Mouse (Mus musculus) c-Kit-positive CD71-negative TER-119-negative erythroid progenitor cells, embryonic 14.5 days (primary cell): ENCODE data around the gene Ninj2.

Experiments
- DNase-seq: peaks from one replicate; pipeline ENCODE4 v3.0.0-alpha.2; 2013; ENCODE audit warnings: low read depth

Gene Ninj2

DNA sequence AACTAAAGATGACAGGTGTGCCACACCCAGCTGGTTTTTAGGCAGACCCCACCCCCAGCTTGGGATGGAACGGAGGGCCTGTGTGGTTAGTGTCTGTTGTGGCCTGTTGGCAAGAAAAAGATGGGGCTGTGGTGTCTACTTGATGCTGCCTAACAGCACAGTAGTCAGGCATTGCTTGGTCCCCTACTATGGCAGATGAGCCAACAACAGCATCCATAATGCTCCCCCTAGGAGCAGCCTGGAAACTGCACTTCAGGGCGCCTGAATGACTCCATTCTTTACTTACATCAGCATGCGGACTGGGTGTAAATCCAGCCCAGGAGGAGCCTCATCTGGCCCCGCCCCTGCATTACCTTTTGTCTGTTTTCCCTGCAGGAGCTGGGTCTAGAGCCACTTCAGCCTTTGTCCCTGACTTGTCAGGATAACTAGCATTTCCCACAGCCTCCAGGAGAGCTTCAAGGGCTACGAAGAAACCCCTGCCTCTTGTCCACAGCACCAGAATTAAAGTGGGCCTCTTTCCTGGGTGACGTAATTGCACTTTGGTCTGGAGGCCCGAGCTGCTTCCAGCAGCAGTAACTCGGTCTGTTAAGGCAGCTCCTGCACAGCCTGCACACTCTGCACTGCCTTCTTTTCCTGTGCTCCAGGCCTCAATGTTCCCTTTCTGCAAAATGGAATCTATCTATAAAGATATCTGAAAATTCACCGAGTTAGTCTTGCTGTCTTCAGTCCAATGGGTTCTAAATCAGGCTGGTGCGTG is 106.7 kb downstream of the Ninj2 start:
- DNase-seq = no peak

DNA sequence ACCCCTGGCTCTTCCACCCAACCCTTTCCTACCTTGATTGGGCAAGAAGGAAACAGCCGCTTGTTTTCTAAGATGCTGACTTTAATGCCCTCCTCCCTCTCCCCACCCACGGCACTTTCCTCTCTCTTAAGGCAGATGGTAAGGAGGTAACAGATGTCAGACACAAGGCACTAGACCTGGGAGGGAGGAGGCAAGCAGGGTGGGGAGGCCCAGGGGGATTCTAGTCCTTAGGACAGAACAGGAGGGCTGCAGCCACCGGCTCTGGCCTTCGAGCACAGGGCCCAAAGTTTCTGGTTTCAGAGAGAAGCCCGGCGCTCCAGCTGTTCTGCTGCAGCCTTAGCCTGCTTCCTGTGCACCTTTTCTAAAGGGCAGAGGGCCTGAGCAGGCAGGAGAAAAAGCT is 108.8 kb downstream of the Ninj2 start:
- DNase-seq = no peak

DNA sequence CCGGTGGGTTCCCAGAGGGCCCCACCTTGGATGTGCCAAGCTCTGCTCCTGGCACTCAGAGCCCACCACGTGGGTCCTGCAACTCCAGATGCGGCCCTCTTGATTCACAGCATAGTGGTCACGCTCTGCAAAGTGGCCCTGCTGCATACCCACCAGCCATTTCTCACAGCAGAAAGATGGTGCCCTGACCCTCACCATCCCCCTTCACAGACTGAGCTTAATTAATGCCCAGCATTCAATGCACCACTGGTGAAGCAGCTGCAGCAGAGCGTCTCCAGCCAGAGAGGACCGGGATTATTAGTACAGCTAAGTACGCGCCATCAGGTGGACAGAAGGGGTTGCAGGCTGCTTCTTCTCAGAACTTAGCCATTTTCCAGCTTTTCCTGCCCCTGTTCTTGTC is 109.3 kb downstream of the Ninj2 start:
- DNase-seq = no peak

DNA sequence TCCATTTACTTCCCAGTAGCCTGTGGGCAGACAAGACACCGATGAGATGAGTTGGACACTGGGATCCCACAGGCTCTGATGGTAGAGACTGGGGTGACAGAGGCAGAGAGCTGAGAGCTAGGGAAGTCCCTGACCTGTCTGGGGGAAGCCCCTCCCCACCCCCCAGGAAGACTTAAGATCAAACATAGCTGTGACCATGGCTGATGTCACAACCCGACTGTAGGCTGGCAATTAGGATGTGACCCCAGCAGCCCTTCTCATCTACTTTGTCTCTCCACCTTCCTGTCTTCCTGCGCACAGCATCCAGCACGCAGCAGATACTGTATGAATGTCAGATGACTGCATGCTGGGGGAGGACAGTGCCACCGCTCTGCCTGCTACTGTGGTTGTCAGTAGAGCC is 113.4 kb downstream of the Ninj2 start:
- no peak for DNase-seq

DNA sequence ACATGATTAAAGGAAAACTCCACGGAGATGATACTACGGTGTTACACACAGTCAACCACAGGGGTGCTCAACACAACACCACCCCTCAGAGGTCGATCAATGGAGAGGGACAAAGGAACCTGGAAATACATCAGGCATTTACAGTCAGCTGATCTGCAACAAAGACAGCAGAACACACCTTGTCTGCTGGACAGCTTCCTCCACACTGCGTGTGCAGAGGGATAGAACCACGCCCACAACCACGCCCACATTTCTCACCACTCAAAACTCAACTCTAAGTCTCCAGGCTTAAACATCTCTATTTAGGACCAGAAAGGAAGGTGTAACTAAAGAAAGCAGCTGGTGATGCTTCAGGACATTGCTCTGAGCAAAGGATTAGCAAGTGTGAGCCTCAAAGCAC is 118.4 kb downstream of the Ninj2 start:
- no peak for DNase-seq

DNA sequence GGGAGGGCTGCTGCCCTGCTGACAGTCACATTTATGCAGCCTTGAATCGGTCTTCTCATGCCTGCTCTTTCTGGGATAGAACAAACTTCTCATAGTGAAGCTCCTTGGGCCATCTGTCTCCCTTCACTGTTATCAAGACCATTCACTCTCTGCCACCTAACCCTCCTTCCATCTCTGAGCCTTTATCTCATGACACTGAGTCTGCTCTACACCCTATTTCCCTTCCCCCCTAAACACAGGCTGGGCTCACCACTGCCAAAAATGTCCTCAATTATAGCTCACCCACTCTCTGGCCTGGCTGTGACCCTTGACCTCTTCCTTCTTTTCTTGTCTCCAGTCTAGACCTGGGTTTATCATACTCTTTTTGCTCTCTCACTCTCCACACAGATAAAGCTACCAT is 123.6 kb downstream of the Ninj2 start:
- DNase-seq = peak; percentile 23

DNA sequence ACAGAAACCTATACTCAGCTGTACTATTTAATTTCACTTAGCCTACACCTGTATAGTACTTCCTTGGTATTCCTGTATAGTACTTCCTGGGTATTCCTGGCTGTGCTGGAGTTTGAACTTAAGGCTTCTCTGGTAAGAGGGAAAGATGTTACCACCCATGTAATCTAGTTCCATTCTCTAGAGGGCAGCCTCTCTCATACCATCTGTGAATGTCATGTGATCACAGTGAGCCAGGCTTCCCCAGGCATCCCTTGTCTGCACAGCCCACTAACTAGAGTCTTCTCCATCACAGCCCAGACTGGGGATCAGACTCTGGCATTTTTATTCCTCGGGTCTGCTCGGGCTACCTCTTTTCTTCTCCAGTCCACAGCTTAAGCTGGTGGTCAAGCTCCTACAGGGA is 126.1 kb downstream of the Ninj2 start:
- DNase-seq = no peak

DNA sequence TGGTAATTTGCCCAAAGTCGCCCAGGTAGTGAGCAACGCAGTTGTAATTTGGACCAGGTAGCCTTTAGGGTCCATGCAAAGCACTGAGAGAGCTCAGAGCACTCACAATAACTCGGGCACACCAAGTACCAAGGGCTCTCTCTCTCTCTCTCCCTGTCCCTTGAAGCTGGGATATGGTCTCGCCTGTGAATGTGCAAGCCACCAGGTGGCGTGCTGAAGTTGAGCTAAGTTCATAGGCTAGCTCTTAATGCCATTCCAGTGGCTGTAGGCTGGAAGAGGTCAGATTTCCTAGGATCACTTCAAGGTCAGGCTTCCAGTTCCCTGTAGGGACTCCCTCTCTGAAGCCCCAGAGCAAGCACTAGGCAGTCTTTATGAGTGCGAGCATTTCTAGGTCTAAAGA is 129.5 kb downstream of the Ninj2 start:
- DNase-seq = peak; percentile 34

DNA sequence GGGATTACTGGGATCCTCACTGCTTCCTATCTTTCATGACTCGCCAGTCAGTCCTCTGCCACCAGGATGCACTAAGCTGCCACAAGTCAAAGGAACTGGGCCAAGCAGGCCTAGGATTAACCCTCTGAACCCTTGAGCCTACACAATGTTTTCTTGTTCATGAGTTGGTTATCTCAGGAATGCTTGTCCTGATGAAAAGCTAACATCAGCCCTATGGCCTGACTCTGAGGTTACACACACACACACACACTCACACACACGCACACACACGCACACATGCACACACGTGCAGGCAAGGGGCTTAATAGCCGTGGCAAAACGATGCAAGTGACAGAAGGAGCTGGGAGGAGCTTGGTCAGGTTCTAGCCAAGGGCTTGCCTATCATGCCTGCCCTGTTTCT is 132.2 kb downstream of the Ninj2 start:
- no peak for DNase-seq

DNA sequence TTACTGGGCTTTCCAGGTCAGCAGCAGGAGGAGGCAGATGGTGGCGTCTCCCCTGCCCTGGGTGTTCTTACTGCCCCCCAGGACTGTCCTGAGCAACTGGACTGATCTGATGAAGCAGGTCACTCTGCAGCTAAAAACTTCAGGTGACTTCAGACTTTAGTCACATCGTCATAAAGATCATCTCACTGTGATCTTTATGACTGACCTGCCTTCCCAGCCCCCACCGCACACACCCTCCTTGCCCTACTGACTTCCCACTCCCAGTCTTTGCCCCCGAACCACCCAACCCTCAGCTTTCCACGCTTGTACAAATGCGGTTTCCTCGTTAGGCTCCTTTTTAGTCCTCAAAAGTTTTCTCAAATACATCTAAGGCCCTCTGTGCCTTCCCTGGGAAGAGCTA is 133.9 kb downstream of the Ninj2 start:
- no peak for DNase-seq

DNA sequence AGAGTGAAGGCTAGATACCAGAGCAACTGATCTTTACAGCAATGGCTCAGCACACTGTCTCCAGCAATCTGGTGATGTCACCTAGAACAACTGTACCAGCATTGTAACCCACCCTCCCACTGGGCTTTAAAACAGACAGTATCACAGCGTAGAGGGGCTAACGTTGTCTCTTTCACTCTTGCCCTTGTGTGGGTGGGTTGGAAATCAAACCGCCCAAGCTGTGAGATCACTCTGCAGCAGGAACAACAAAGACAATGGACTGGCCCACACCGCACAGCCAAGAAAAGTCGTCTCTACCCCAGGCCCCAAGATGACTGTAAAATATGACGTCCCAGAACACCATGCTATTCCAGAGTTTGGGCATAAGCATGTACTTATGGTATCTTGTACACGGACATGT is 136.7 kb downstream of the Ninj2 start:
- no peak for DNase-seq

DNA sequence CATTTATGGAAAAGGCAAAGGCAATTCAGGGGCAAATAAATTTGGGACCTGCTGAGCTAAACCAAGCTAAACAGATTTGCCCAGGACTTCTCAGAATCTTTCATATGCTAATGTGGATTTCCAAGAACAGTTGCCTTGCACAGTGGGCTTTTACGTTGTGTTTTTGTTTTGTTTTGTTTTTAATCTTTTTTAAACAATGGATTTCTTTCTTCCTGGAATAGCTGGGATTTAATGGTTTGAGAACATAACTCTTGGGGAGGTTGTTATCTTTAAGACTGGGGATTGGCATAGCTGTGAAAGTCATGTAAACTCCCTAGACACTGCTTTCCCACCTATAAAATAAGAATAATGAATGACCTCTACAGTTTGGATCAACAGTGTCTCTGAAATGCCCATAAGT is 137.3 kb downstream of the Ninj2 start:
- no peak for DNase-seq

DNA sequence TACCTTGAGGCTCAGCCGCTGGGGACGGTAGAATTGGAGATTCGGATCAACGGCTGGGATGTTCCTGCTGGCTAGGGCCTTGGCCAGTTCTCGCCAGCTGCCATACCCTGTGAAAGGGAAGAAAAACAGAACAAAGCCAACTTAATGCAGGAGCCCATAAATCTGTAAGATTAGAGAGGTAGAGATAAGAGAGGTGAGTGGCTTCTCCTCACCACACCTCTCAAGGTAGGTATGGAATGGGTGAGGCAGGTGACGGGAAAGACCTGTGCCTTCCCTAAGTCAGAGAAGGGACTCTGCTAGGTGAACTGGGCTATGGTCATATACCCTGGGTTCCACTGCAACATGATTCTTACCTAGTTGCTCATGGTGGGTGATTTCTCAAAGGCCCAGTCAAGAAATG is 139.7 kb downstream of the Ninj2 start:
- DNase-seq = no peak

DNA sequence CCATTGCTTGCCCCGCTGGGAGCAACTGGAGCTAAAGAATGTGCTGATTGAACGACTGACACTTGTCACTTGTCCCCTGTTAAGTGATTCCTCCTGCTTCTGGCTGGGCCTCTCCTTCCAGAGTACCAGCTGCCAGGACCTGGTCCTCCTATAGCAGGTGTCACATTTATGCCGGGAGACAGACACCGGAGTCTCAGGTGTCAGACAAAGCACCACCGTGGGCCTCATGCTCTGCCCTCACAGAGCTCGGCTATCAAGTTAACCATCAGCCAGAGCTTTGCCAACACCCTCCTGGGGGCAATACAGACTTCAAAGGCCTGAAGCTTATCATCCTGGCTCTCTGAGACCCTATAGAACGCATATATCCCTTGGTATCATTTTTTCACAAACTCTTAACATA is 142.7 kb downstream of the Ninj2 start:
- DNase-seq = no peak

DNA sequence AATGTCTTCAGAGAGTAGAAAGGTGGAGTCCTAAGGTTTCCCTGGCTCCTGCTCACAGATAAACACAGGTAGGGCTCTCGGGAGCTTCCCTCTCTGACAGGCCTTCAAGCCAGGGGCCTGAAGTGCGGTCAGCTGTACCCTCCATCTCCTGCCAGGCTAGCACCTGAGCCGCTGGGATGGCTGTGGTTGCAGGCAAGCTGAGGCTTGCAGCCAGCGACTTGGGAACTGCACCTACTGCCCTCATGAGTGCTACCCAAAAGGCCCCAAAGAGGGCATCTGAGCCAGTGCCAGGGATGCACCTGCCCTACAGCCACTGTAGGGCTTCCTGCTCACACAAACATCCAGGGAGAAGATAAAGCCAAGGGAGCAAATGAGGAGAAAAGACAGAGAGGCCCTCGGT is 147.3 kb downstream of the Ninj2 start:
- DNase-seq = no peak

DNA sequence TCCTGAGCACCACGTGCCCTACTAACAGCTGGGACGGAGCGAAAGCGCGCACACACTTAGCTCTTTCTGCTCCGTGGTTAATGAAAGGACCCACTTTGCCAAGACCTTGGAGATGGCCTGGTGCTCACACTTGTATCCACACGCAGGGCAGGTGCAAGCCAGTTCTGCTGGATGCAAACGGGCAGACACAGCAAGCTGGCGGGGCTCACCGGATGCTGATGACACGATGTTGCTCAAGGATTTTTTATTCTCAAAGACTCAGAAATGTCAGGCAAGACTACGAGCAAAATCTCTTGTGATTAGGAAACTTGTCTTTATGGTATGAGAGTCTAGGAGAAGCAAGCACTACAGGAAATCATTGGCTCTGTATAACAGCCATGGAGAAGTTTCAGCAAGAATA is 148.3 kb downstream of the Ninj2 start:
- no peak for DNase-seq

DNA sequence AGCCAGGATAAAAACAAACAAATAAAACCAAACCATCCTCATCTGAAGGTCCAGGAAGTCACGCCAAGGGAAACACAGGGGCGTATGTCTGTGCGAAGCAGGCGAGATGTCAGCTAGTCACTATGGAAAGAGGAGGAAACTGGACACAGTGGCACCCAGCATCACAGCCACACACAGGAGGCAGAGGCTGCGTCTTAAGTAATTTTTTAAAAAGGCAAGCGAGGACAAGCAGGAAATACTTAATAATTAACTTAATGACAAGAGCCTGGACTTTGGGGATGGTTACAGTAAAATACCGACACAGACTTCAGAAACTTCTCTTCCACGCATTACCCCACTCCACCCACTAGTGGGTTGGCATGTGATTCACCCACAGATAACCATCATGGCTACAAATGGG is 149.4 kb downstream of the Ninj2 start:
- DNase-seq = no peak

DNA sequence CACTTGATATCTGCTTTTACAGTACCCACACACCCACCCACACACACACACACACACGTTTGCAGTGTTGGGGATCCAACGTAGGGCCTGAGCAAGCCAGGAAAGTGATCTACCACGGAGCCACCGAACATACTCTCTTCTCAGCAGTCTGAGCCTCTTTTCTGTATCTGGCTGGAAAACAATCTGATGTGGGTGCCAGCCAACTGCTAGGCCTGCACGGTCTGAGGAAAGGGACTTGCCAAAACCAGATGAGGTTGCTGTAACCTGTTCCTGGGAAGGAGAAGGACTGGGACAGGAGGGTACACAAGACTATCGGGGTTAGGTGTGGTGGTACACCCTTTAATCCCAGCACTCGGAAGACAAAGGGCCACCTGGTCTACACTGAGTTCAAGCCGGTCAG is 150.1 kb downstream of the Ninj2 start:
- no peak for DNase-seq

DNA sequence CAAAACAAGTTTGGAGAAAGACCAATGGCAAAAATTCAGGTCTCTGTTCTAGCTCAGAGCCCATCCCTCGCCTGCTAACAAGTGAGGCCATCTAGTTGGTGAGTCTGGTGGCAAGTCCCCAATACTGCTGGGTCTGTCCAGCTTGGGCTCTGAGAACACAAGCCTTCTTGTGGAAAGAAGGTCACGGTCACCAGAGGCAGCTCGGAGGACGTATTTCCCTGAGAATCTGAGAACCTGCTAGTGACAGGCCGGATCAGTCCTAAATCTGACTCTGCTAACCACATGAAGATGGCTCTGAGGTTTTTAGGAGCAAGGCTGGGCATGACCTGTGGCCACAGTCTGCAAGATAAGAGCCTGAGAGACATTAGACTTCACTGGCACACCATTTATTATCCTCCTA is 153.5 kb downstream of the Ninj2 start:
- DNase-seq = no peak

DNA sequence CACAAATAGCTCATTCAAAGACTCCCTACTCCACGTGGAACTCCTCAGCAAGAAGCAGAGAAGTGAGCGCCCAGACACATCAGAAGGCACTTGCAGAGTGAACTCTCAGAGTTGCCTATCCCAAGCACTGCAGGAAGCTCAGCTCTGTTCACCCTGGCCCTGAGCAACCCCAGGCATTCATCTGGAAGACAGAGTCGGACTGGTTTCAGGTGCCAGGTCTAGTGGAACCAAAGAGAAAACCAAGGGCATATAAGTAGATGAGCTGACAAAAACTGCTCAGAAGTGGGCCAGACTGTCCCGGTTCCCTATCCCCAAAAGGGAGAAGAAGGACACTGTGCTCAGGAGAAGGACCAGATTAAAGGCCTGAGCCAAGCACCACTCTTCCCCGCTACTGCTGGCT is 156.7 kb downstream of the Ninj2 start:
- DNase-seq = no peak
